Mouse (Mus musculus) CH12.LX (cell line): ENCODE measurements around the gene Catsperz. TPM values are rescaled to one million over a fixed set of nuclear protein-coding genes. Genes with fewer than 3 reads are reported as not detected.

Experiments
- DNase-seq: peaks from one replicate; pipeline ENCODE4 v3.0.0-alpha.2; 2013; ENCODE audit errors: extremely low read depth
- H3K27ac ChIP-seq: 2 replicates; pipeline ENCODE4 v1.5.1; 2012; ENCODE audit warnings: low read depth, mild to moderate bottlenecking, control low read depth, moderate library complexity; ENCODE audit not compliant: insufficient read depth
- H3K27me3 ChIP-seq: replicated peaks from 2 replicates; pipeline ENCODE3; 2012; ENCODE audit warnings: inconsistent platforms
- H3K36me3 ChIP-seq, 2 experiments: replicated peaks in 1 of 2; 2 replicates each; pipeline versions ENCODE3 to v1.6.1; 2012; ENCODE audit warnings: inconsistent platforms in 1 of 2, low read length in 1 of 2, mild to moderate bottlenecking in 1 of 2, mixed read lengths in 1 of 2, moderate library complexity in 1 of 2; ENCODE audit not compliant: control insufficient read depth in 1 of 2, insufficient read depth in 1 of 2
- H3K4me1 ChIP-seq, 2 experiments: 2 replicates each; pipeline ENCODE4 v1.6.1; 2012; ENCODE audit warnings: inconsistent platforms in 1 of 2, moderate library complexity in 1 of 2; ENCODE audit not compliant: insufficient read depth in 2 of 2, control insufficient read depth in 1 of 2
- H3K4me2 ChIP-seq: 2 replicates; pipeline ENCODE4 v1.6.1; 2012; ENCODE audit warnings: low read depth, mild to moderate bottlenecking, control low read depth; ENCODE audit not compliant: poor library complexity, insufficient read depth, severe bottlenecking
- H3K4me3 ChIP-seq, 3 experiments: fragments of 150-350 bp in 1 of 3; sonication (generic) in 1 of 3; replicated peaks in 1 of 3; 2 replicates each; pipeline versions ENCODE3 to v1.5.1; 2011 to 2012; ENCODE audit warnings: low read depth in 2 of 3, low read length in 2 of 3, mild to moderate bottlenecking in 2 of 3, moderate library complexity in 2 of 3, control low read depth in 1 of 3, improper control_type of control experiment in 1 of 3, inconsistent platforms in 1 of 3, mixed read lengths in 1 of 3; ENCODE audit not compliant: poor library complexity in 1 of 3
- H3K79me2 ChIP-seq: replicated peaks from 2 replicates; pipeline ENCODE4 v1.6.1; 2012; ENCODE audit warnings: mild to moderate bottlenecking, moderate library complexity; ENCODE audit not compliant: control insufficient read depth, poor library complexity, insufficient read depth, severe bottlenecking; ENCODE audit errors: extremely low read depth
- H3K9ac ChIP-seq: 2 replicates; pipeline ENCODE4 v1.6.1; 2012; ENCODE audit warnings: low read depth, mild to moderate bottlenecking, control low read depth, moderate library complexity; ENCODE audit not compliant: insufficient read depth
- H3K9me3 ChIP-seq: replicated peaks from 2 replicates; pipeline ENCODE3; 2012; ENCODE audit warnings: low read length, inconsistent platforms, mixed read lengths
- BHLHE40 ChIP-seq: IDR thresholded peaks from 2 replicates; pipeline ENCODE4 v1.6.1; 2011; ENCODE audit warnings: mild to moderate bottlenecking, low read depth, low read length, improper control_type of control experiment
- CTCF ChIP-seq, 2 experiments: IDR thresholded peaks in 1 of 2; conservative IDR thresholded peaks in 1 of 2; 2 replicates each; pipeline ENCODE4 v1.5.1; 2011 to 2012; ENCODE audit warnings: low read depth in 2 of 2, low read length in 2 of 2, improper control_type of control experiment in 1 of 2, inconsistent platforms in 1 of 2, mild to moderate bottlenecking in 1 of 2, moderate library complexity in 1 of 2
- E2F4 ChIP-seq: IDR thresholded peaks from 2 replicates; pipeline ENCODE4 v1.6.1; 2011; ENCODE audit warnings: low read depth, low read length, improper control_type of control experiment; ENCODE audit not compliant: insufficient replicate concordance
- ELF1 ChIP-seq: IDR thresholded peaks from 2 replicates; pipeline ENCODE4 v1.6.1; 2014; ENCODE audit warnings: low read depth, mild to moderate bottlenecking, inconsistent platforms, low read length, improper control_type of control experiment
- EP300 ChIP-seq: IDR thresholded peaks from 2 replicates; pipeline ENCODE4 v1.6.1; 2011; ENCODE audit warnings: low read length, improper control_type of control experiment
- ETS1 ChIP-seq: conservative IDR thresholded peaks from 2 replicates; pipeline ENCODE4 v1.6.1; 2012; ENCODE audit warnings: low read depth, mild to moderate bottlenecking, inconsistent platforms, low read length, improper control_type of control experiment, moderate library complexity
- GABPA ChIP-seq: IDR thresholded peaks from 2 replicates; pipeline ENCODE4 v1.6.1; 2012; ENCODE audit warnings: low read depth, low read length, improper control_type of control experiment, inconsistent platforms; ENCODE audit not compliant: insufficient replicate concordance
- HCFC1 ChIP-seq: IDR thresholded peaks from 2 replicates; pipeline ENCODE4 v1.6.1; 2012; ENCODE audit warnings: low read depth, mild to moderate bottlenecking, inconsistent platforms, low read length, improper control_type of control experiment
- JUN ChIP-seq: IDR thresholded peaks from 2 replicates; pipeline ENCODE4 v1.6.1; 2011; ENCODE audit warnings: low read depth, mild to moderate bottlenecking, low read length, improper control_type of control experiment, moderate library complexity; ENCODE audit not compliant: insufficient read depth
- KAT2A ChIP-seq: IDR thresholded peaks from 2 replicates; pipeline ENCODE4 v1.6.1; 2012; ENCODE audit warnings: low read length, improper control_type of control experiment, inconsistent platforms; ENCODE audit not compliant: insufficient replicate concordance
- MAFK ChIP-seq: IDR thresholded peaks from 2 replicates; pipeline ENCODE4 v1.6.1; 2011; ENCODE audit warnings: low read length, improper control_type of control experiment; ENCODE audit not compliant: insufficient replicate concordance
- MAZ ChIP-seq: IDR thresholded peaks from 2 replicates; pipeline ENCODE4 v1.6.1; 2012; ENCODE audit warnings: low read depth, mild to moderate bottlenecking, inconsistent platforms, low read length, improper control_type of control experiment, moderate library complexity
- MXI1 ChIP-seq: IDR thresholded peaks from 2 replicates; pipeline ENCODE4 v1.6.1; 2011; ENCODE audit warnings: mild to moderate bottlenecking, low read depth, low read length, improper control_type of control experiment
- PAX5 ChIP-seq: IDR thresholded peaks from 2 replicates; pipeline ENCODE4 v1.6.1; 2012; ENCODE audit warnings: low read length, inconsistent platforms, mixed read lengths
- POLR2A ChIP-seq: IDR thresholded peaks from 2 replicates; pipeline ENCODE4 v1.6.1; 2011; ENCODE audit warnings: low read depth, mild to moderate bottlenecking, improper control_type of control experiment, low read length
- POLR2AphosphoS2 ChIP-seq: IDR thresholded peaks from 2 replicates; pipeline ENCODE4 v1.6.1; 2011; ENCODE audit warnings: low read depth, low read length, improper control_type of control experiment
- RAD21 ChIP-seq: IDR thresholded peaks from 2 replicates; pipeline ENCODE4 v1.6.1; 2011; ENCODE audit warnings: low read depth, mild to moderate bottlenecking, low read length, improper control_type of control experiment, moderate library complexity
- RCOR1 ChIP-seq: conservative IDR thresholded peaks from 2 replicates; pipeline ENCODE4 v1.6.1; 2012; ENCODE audit warnings: low read depth, mild to moderate bottlenecking, inconsistent platforms, low read length, improper control_type of control experiment
- SIN3A ChIP-seq: IDR thresholded peaks from 2 replicates; pipeline ENCODE4 v1.6.1; 2012; ENCODE audit warnings: low read length, improper control_type of control experiment, inconsistent platforms
- SMC3 ChIP-seq: IDR thresholded peaks from 2 replicates; pipeline ENCODE4 v1.6.1; 2011; ENCODE audit warnings: low read depth, low read length, improper control_type of control experiment
- TCF12 ChIP-seq: IDR thresholded peaks from 2 replicates; pipeline ENCODE4 v1.6.1; 2014; ENCODE audit warnings: low read depth, mild to moderate bottlenecking, inconsistent platforms, low read length, improper control_type of control experiment
- UBTF ChIP-seq: IDR thresholded peaks from 2 replicates; pipeline ENCODE4 v1.6.1; 2012; ENCODE audit warnings: low read depth, mild to moderate bottlenecking, inconsistent platforms, low read length, improper control_type of control experiment, moderate library complexity
- USF1 ChIP-seq: IDR thresholded peaks from 2 replicates; pipeline ENCODE4 v1.6.1; 2014; ENCODE audit warnings: low read depth, mild to moderate bottlenecking, inconsistent platforms, low read length, improper control_type of control experiment
- USF2 ChIP-seq: conservative IDR thresholded peaks from 2 replicates; pipeline ENCODE4 v1.6.1; 2011; ENCODE audit warnings: low read depth, low read length, improper control_type of control experiment
- ZKSCAN1 ChIP-seq: IDR thresholded peaks from 2 replicates; pipeline ENCODE4 v1.6.1; 2012; ENCODE audit warnings: low read depth, inconsistent platforms, low read length, improper control_type of control experiment, borderline replicate concordance
- ZNF384 ChIP-seq: IDR thresholded peaks from 2 replicates; pipeline ENCODE4 v1.6.1; 2012; ENCODE audit warnings: low read depth, low read length, improper control_type of control experiment, inconsistent platforms
- dilution Hi-C: fragments of 300-500 bp; cut with MboI; formaldehyde crosslinking; loops from 2 replicates; pipeline ENCODE4 v1.14.3; 2020; ENCODE audit warnings: low sequenced_read_pairs; ENCODE audit not compliant: extremely low pct_unique_long_range_greater_than_20kb, extremely low pct_ligation_motif_present
- in situ Hi-C: fragments of 300-500 bp; cut with MboI; formaldehyde crosslinking; loops from 3 replicates; pipeline ENCODE4 v1.14.3; 2019; ENCODE audit warnings: low sequenced_read_pairs, low pct_ligation_motif_present, low pct_unique_long_range_greater_than_20kb, mixed read lengths
- polyA plus RNA-seq: library from polyadenylated mRNA; unstranded; fragments of >175 nt; gene quantifications from 2 replicates; pipeline ENCODE4 v1.2.1, GENCODE M21; 2012; ENCODE audit warnings: low read depth; ENCODE audit not compliant: insufficient read length
- total RNA-seq, 2 experiments: library from RNA; depleted of rRNA; stranded (reverse); fragments of 300-350 nt in 1 of 2; fragments of >200 nt in 1 of 2; gene quantifications; 2 replicates each; pipeline ENCODE4 v1.2.3; 2012 to 2014

The Catsperz gene
- total and polyA plus RNA-seq, 3 experiments, result not detected

- H3K4me2 ChIP-seq, result no peak overlapping the region
- H3K27me3 ChIP-seq, result no peaks in the 10 kb centered on the region
- peaks cover 9% of the 10 kb centered on the region for H3K79me2 ChIP-seq
- H3K36me3 ChIP-seq, result peaks cover 31 to 69% of the 10 kb centered on the region in 2 experiments
- no peak overlapping the region for H3K4me3 ChIP-seq
- no peak for DNase-seq
- TF ChIP-seq UBTF (no peak), PAX5 (no peak), SIN3A (no peak), POLR2AphosphoS2 (no peak), E2F4 (no peak), MAFK (no peak), KAT2A (no peak), ZNF384 (no peak), ETS1 (no peak), RAD21 (no peak), MXI1 (no peak), RCOR1 (no peak)
- peaks cover 6 to 12% of the 10 kb centered on the region in 2 experiments; a peak in 2 of 4 replicates for H3K4me1 ChIP-seq
- H3K27ac ChIP-seq, result no peak overlapping the region
- dilution Hi-C loops, result no loop called here
- H3K9me3 ChIP-seq, result no peaks in the 10 kb centered on the region
- in situ Hi-C loops, result no loop called here
- H3K9ac ChIP-seq, result no peak overlapping the region
Observed at GRCm38 (mm10) chr19:6913991-6914390, 11.2 kb downstream of the Catsperz start.

GRCm38 (mm10) chr19:6913036-6913435 lies 12.1 kb downstream of the Catsperz start:
- Histone ChIP-seq H3K79me2 (peaks cover 18% of the 10 kb centered on the region), H3K4me2 (no peak overlapping the region), H3K9me3 (no peaks in the 10 kb centered on the region), H3K27ac (no peak overlapping the region), H3K4me1 (peaks cover 8 to 22% of the 10 kb centered on the region in 2 experiments; a peak in 3 of 4 replicates), H3K4me3 (no peak overlapping the region), H3K36me3 (peaks cover 31 to 61% of the 10 kb centered on the region in 2 experiments), H3K27me3 (no peaks in the 10 kb centered on the region), H3K9ac (no peak overlapping the region)
- dilution Hi-C loops (no loop called here), in situ Hi-C loops (no loop called here)
- DNase-seq, result no peak
- TF ChIP-seq MAZ, result no peak

GRCm38 (mm10) chr19:6912205-6912970 lies 12.8 kb downstream of the Catsperz start:
- H3K9me3 ChIP-seq, result no peaks in the 10 kb centered on the region
- H3K27ac ChIP-seq, result no peak overlapping the region
- H3K4me1 ChIP-seq, result peaks cover 10 to 28% of the 10 kb centered on the region in 2 experiments; a peak in 3 of 4 replicates
- in situ Hi-C loops (no loop called here), dilution Hi-C loops (no loop called here)
- H3K4me2 ChIP-seq, result no peak overlapping the region
- peaks cover 21% of the 10 kb centered on the region for H3K79me2 ChIP-seq
- no peak for DNase-seq
- H3K9ac ChIP-seq, result no peak overlapping the region
- H3K4me3 ChIP-seq, result no peak overlapping the region
- H3K27me3 ChIP-seq, result no peaks in the 10 kb centered on the region
- peaks cover 31 to 66% of the 10 kb centered on the region in 2 experiments for H3K36me3 ChIP-seq
- TF ChIP-seq POLR2A, result no peak
- TF ChIP-seq ZNF384, result no peak
- TF ChIP-seq EP300, result no peak
- TF ChIP-seq BHLHE40, result no peak
- no peak for TF ChIP-seq ZKSCAN1
- TF ChIP-seq RCOR1, result no peak
- TF ChIP-seq KAT2A, result no peak
- TF ChIP-seq CTCF (conservative IDR thresholded peaks at IDR 0.05 in 1 of 2, IDR thresholded peaks at IDR 0.05 in 1 of 2; ENCODE audit: low read depth in 2 of 2, low read length in 2 of 2), result no peak
- no peak for TF ChIP-seq ELF1
- no peak for TF ChIP-seq JUN
- TF ChIP-seq GABPA, result no peak
- TF ChIP-seq SMC3, result no peak
- no peak for TF ChIP-seq UBTF
- no peak for TF ChIP-seq HCFC1
- TF ChIP-seq USF2, result no peak
- TF ChIP-seq TCF12, result no peak
- TF ChIP-seq ETS1, result no peak
- TF ChIP-seq USF1, result no peak
